Mouse (Mus musculus) liver, embryonic 13.5 days (tissue): ENCODE data around the gene Lzts3. TPM values are rescaled to one million over a fixed set of nuclear protein-coding genes. Genes with fewer than 3 reads are reported as not detected.

ENCODE experiments used
- ATAC-seq: fragments of 200-750 bp; cut with Nextera tagmentation; 2 replicates; pipeline ENCODE4 v1.8.0; 2017; ENCODE audit warnings: low read depth, mild to moderate bottlenecking, moderate number of reproducible peaks, moderate library complexity
- DNase-seq: peaks from one replicate; pipeline ENCODE4 v3.0.0; 2022
- H3K27ac ChIP-seq: fragments of 300-500 bp; sonication (generic); 2 replicates; pipeline ENCODE4 v1.5.1; 2015; ENCODE audit warnings: moderate library complexity, mild to moderate bottlenecking, inconsistent platforms
- H3K27me3 ChIP-seq: fragments of 300-500 bp; sonication (generic); 2 replicates; pipeline ENCODE4 v1.6.1; 2015; ENCODE audit warnings: mild to moderate bottlenecking, inconsistent platforms
- H3K36me3 ChIP-seq: fragments of 300-500 bp; sonication (generic); 2 replicates; pipeline ENCODE4 v1.6.1; 2015; ENCODE audit warnings: mild to moderate bottlenecking, inconsistent platforms
- H3K4me1 ChIP-seq: fragments of 300-500 bp; sonication (generic); replicated peaks from 2 replicates; pipeline ENCODE4 v1.6.1; 2015; ENCODE audit warnings: inconsistent platforms
- H3K4me2 ChIP-seq: fragments of 300-500 bp; sonication (generic); 2 replicates; pipeline ENCODE4 v1.6.1; 2015; ENCODE audit warnings: inconsistent platforms, mild to moderate bottlenecking, moderate library complexity
- H3K4me3 ChIP-seq: fragments of 300-500 bp; sonication (generic); replicated peaks from 2 replicates; pipeline ENCODE4 v1.5.1; 2015; ENCODE audit warnings: mild to moderate bottlenecking, inconsistent platforms
- H3K9ac ChIP-seq: fragments of 300-500 bp; sonication (generic); 2 replicates; pipeline ENCODE4 v1.6.1; 2015; ENCODE audit warnings: mild to moderate bottlenecking, inconsistent platforms
- H3K9me3 ChIP-seq: fragments of 300-500 bp; sonication (generic); replicated peaks from 2 replicates; pipeline ENCODE4 v1.6.1; 2016; ENCODE audit warnings: inconsistent platforms
- WGBS: fragments of 180-500 bp; shearing (Covaris S2); methylation state at CpG from one replicate; pipeline ENCODE4 v1.1.7; 2015; ENCODE audit not compliant: insufficient replicate concordance; 5-methylcytosine and 5-hydroxymethylcytosine counted together
- polyA plus RNA-seq: library from polyadenylated mRNA; unstranded; fragments of >200 nt; fragmentation: Nextera tagmentation; extraction: Ambion mirVana; gene quantifications from 2 replicates; pipeline ENCODE4 v1.2.1, GENCODE M21; 2015

Lzts3 gene
- 0.95 and 1.3 TPM in 2 replicates for polyA plus RNA-seq

GRCm38 (mm10) chr2:130642684-130643369, at the start of gene Lzts3:
Gene Lzts3, minus strand, starts transcription at chr2:130642803.
- Histone ChIP-seq H3K27me3 (peaks cover 42% of the 10 kb centered on the region), H3K4me3 (peak within 1 kb of the TSS; percentile 69)
- ATAC-seq = peak; percentile 97

GRCm38 (mm10) chr2:130689011-130689410, 46.4 kb upstream of the Lzts3 start:
- Histone ChIP-seq H3K4me1 (no peaks in the 10 kb centered on the region), H3K4me2 (no peak overlapping the region), H3K36me3 (peaks cover 11% of the 10 kb centered on the region; the same call in 1 of the 2 replicates), H3K9ac (no peak overlapping the region), H3K9me3 (no peaks in the 10 kb centered on the region), H3K27me3 (0 out of 2 replicates have a peak, but pooled peaks cover 3% of the 10 kb centered on the region), H3K27ac (no peak overlapping the region), H3K4me3 (no peak overlapping the region)
- 42% methylated on average over 2 of the region's 2 CpGs for WGBS
- ATAC-seq = no peak
- no peak for DNase-seq

More at GRCm38 (mm10) chr2:130642684-130643369, at the start of gene Lzts3:
- Histone ChIP-seq H3K9me3 (no peaks in the 10 kb centered on the region), H3K27ac (no peak within 1 kb of the TSS), H3K4me2 (peak within 1 kb of the TSS; percentile 98), H3K9ac (peak within 1 kb of the TSS; percentile 82), H3K4me1 (peaks cover 27% of the 10 kb centered on the region), H3K36me3 (0 out of 2 replicates have a peak, but pooled peaks cover 5% of the 10 kb centered on the region)
- peak; percentile 93 for DNase-seq
- WGBS = 2% methylated on average over 40 of the region's 40 CpGs

GRCm38 (mm10) chr2:130685426-130685825, 42.8 kb upstream of the Lzts3 start:
- no peaks in the 10 kb centered on the region for H3K4me1 ChIP-seq
- H3K9me3 ChIP-seq = no peaks in the 10 kb centered on the region
- no peak overlapping the region for H3K4me2 ChIP-seq
- DNase-seq = no peak
- H3K9ac ChIP-seq = no peak overlapping the region
- no peak for ATAC-seq
- 0 out of 2 replicates have a peak, but pooled peaks cover 3% of the 10 kb centered on the region for H3K27me3 ChIP-seq
- H3K36me3 ChIP-seq = peaks cover 44% of the 10 kb centered on the region
- H3K4me3 ChIP-seq = no peak overlapping the region
- WGBS = 79% methylated on average over 9 of the region's 9 CpGs
- H3K27ac ChIP-seq = no peak overlapping the region

- Histone ChIP-seq H3K9ac (no peak overlapping the region), H3K4me1 (no peaks in the 10 kb centered on the region), H3K27ac (no peak overlapping the region), H3K27me3 (no peaks in the 10 kb centered on the region), H3K36me3 (peaks cover 83% of the 10 kb centered on the region), H3K4me2 (no peak overlapping the region), H3K9me3 (no peaks in the 10 kb centered on the region), H3K4me3 (no peak overlapping the region)
- DNase-seq = no peak
- 76% methylated on average over 3 of the region's 3 CpGs for WGBS
- no peak for ATAC-seq
Measured at GRCm38 (mm10) chr2:130681531-130681930, 38.9 kb upstream of the Lzts3 start.

GRCm38 (mm10) chr2:130679899-130680298, 37.3 kb upstream of the Lzts3 start:
- H3K4me3 ChIP-seq = no peak overlapping the region
- DNase-seq = no peak
- no peak for ATAC-seq
- 85% methylated on average over 6 of the region's 6 CpGs for WGBS
- H3K9me3 ChIP-seq = no peaks in the 10 kb centered on the region
- no peak overlapping the region for H3K27ac ChIP-seq
- H3K4me2 ChIP-seq = no peak overlapping the region
- peaks cover 97% of the 10 kb centered on the region for H3K36me3 ChIP-seq
- no peak overlapping the region for H3K9ac ChIP-seq
- H3K4me1 ChIP-seq = no peaks in the 10 kb centered on the region
- no peaks in the 10 kb centered on the region for H3K27me3 ChIP-seq

GRCm38 (mm10) chr2:130679154-130679553, 36.6 kb upstream of the Lzts3 start:
- Histone ChIP-seq H3K4me3 (no peak overlapping the region), H3K4me1 (no peaks in the 10 kb centered on the region), H3K4me2 (no peak overlapping the region), H3K27me3 (no peaks in the 10 kb centered on the region), H3K9me3 (no peaks in the 10 kb centered on the region), H3K9ac (no peak overlapping the region), H3K36me3 (peaks cover 96% of the 10 kb centered on the region), H3K27ac (no peak overlapping the region)
- 91% methylated on average over 12 of the region's 12 CpGs for WGBS
- no peak for ATAC-seq
- no peak for DNase-seq

- no peaks in the 10 kb centered on the region for H3K27me3 ChIP-seq
- H3K9me3 ChIP-seq = no peaks in the 10 kb centered on the region
- no peak overlapping the region for H3K4me3 ChIP-seq
- H3K4me1 ChIP-seq = no peaks in the 10 kb centered on the region
- DNase-seq (no peak), ATAC-seq (no peak)
- no peak overlapping the region for H3K4me2 ChIP-seq
- no peak overlapping the region for H3K9ac ChIP-seq
- H3K36me3 ChIP-seq = peaks cover 97% of the 10 kb centered on the region
- 81% methylated on average over 10 of the region's 10 CpGs for WGBS
- no peak overlapping the region for H3K27ac ChIP-seq
Measured at GRCm38 (mm10) chr2:130677211-130677610, 34.6 kb upstream of the Lzts3 start.

GRCm38 (mm10) chr2:130667559-130667958, 25.0 kb upstream of the Lzts3 start, which contains the start of gene Itpa:
Gene Itpa, plus strand, starts transcription at chr2:130667610.
- Histone ChIP-seq H3K4me1 (peaks cover 68% of the 10 kb centered on the region), H3K4me3 (peak within 1 kb of the TSS; percentile 79), H3K4me2 (peak within 1 kb of the TSS; percentile 82), H3K27me3 (no peaks in the 10 kb centered on the region), H3K27ac (peak within 1 kb of the TSS; percentile 89), H3K9ac (peak within 1 kb of the TSS; percentile 86), H3K9me3 (no peaks in the 10 kb centered on the region), H3K36me3 (peaks cover 23% of the 10 kb centered on the region)
- peak; percentile 87 for DNase-seq
- ATAC-seq = peak; percentile 75
- under 1% methylated on average over 31 of the region's 31 CpGs for whole genome bisulfite sequencing

- no peaks in the 10 kb centered on the region for H3K9me3 ChIP-seq
- H3K4me1 ChIP-seq = peaks cover 52% of the 10 kb centered on the region
- peak within 1 kb of the TSS; percentile 93 for H3K27ac ChIP-seq
- ATAC-seq (peak; percentile 91), DNase-seq (peak; percentile 92)
- peaks cover 35% of the 10 kb centered on the region for H3K36me3 ChIP-seq
- WGBS = under 1% methylated on average over 40 of the region's 40 CpGs
- no peaks in the 10 kb centered on the region for H3K27me3 ChIP-seq
- H3K9ac ChIP-seq = peak within 1 kb of the TSS; percentile 84
- peak within 1 kb of the TSS; percentile 87 for H3K4me2 ChIP-seq
- peak within 1 kb of the TSS; percentile 70 for H3K4me3 ChIP-seq
Measured at GRCm38 (mm10) chr2:130664102-130664701, 21.6 kb upstream of the Lzts3 start, which contains the start of gene Ddrgk1. Gene Ddrgk1, minus strand, starts transcription at chr2:130664659.

- Histone ChIP-seq H3K4me1 (peaks cover 44% of the 10 kb centered on the region), H3K9me3 (no peaks in the 10 kb centered on the region)
- 88% methylated on average over 11 of the region's 11 CpGs for WGBS
Measured at GRCm38 (mm10) chr2:130663342-130663741, 20.7 kb upstream of the Lzts3 start.

GRCm38 (mm10) chr2:130658530-130658929, 15.9 kb upstream of the Lzts3 start:
- ATAC-seq (no peak), DNase-seq (no peak)
- Histone ChIP-seq H3K4me1 (peaks cover 61% of the 10 kb centered on the region), H3K4me2 (no peak overlapping the region), H3K9me3 (no peaks in the 10 kb centered on the region), H3K9ac (no peak overlapping the region), H3K4me3 (no peak overlapping the region), H3K27ac (no peak overlapping the region), H3K27me3 (no peaks in the 10 kb centered on the region), H3K36me3 (peaks cover 88% of the 10 kb centered on the region)
- WGBS = 91% methylated on average over 10 of the region's 10 CpGs

More at GRCm38 (mm10) chr2:130663342-130663741, 20.7 kb upstream of the Lzts3 start:
- Histone ChIP-seq H3K36me3 (peaks cover 44% of the 10 kb centered on the region), H3K4me2 (peak overlapping the region; percentile 87), H3K27me3 (no peaks in the 10 kb centered on the region), H3K27ac (peak overlapping the region; percentile 93), H3K9ac (peak overlapping the region; percentile 84), H3K4me3 (peak overlapping the region; percentile 70)
- DNase-seq (no peak), ATAC-seq (no peak)
